Mouse (Mus musculus) CH12F3 (cell line): Measurements from ENCODE around the gene Arsk.

ENCODE experiments used
- in situ Hi-C: fragments of 300-500 bp; cut with MboI; formaldehyde crosslinking; loops from 2 replicates; pipeline ENCODE4 v1.14.3; 2020; ENCODE audit warnings: low sequenced_read_pairs

Arsk gene

DNA sequence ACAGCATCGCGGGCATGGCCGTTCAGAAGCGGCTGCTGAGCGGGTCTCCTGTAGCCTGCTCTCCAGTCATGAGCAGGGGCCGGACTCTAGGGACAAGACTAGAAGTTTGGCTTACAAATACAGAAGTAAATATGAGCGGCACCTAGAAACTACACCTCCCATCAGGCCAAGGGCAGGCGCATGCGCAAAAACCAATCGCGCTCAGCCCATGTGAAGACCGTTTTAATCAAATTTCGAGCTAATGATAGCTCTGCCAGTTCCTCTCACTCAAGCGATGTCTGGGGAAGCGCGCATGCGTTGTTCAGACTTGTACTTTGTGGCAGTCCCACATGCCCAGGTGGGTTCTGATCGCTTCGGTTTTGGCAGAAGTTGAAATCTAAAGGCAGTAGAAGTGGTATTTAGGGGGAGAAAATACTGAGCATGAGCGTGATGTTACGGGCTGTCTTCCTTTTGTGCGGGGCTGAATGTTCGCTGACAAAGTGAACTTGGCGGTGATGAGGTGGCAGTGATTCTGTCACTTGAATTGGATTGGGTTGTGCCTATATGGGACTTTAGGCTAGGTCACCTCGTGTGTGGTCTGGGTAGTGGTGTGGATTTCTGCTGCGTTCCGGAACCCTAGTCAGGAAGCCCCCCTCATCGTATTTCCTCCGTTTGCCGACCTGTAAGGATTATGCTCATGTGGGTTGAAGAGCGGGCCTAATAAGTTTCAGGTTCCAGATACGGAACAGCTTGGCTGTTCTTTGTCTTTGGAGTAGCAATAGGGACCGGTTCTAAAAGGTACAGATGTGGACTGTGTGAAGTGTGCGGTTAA lies at the start of gene Arsk, which contains the start of gene Ttc37:
TSS of gene Arsk (minus strand) at position 168 of the 811 bp plus-strand sequence.
TSS of gene Ttc37 (plus strand) at position 242 of the 811 bp plus-strand sequence.
- in situ Hi-C loops = no loop called here

- in situ Hi-C loops = no loop called here
Measured at GRCm38 (mm10) chr13:76141117-76141808, 42.8 kb upstream of the Arsk start.

GRCm38 (mm10) chr13:76138862-76139261 lies 40.4 kb upstream of the Arsk start:
- in situ Hi-C loops = no loop called here

DNA sequence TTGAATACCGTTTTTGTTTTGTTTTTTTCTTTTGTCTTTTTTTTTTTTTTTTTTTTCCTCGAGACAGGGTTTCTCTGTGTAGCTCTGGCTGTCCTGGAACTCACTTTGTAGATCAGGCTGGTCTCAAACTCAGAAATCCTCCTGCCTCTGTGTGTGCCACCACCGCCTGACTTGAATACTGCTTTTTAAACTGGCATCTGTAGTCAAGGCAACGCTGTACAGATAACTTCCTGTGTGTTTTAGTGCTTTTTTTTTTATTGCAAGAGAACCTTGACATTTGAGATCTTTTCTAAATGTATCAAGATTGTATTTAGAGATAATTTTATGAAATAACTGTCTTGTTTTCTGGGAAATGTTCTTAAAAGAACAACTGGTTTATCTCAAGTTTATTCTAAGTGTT lies 34.0 kb upstream of the Arsk start:
- in situ Hi-C loops = no loop called here

DNA sequence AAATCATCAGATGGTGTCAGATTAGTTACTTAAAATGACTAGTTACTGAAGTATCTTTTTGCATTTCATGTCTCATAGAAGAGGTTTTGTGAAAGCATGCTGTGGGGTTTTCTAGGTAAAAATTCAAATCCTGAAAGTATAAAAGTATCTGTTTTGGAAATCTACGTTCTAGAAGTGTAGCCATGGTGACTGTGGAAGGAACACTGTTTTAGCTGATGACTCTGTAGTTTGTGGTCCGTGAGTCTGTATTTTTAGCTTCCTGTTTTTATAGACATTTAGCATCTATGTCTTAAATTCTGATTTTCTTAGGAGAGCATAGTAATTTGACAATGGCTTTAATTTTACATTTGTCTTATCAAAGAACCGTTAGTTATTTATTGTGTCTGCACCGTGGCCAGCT lies 30.3 kb upstream of the Arsk start:
- in situ Hi-C loops = no loop called here

DNA sequence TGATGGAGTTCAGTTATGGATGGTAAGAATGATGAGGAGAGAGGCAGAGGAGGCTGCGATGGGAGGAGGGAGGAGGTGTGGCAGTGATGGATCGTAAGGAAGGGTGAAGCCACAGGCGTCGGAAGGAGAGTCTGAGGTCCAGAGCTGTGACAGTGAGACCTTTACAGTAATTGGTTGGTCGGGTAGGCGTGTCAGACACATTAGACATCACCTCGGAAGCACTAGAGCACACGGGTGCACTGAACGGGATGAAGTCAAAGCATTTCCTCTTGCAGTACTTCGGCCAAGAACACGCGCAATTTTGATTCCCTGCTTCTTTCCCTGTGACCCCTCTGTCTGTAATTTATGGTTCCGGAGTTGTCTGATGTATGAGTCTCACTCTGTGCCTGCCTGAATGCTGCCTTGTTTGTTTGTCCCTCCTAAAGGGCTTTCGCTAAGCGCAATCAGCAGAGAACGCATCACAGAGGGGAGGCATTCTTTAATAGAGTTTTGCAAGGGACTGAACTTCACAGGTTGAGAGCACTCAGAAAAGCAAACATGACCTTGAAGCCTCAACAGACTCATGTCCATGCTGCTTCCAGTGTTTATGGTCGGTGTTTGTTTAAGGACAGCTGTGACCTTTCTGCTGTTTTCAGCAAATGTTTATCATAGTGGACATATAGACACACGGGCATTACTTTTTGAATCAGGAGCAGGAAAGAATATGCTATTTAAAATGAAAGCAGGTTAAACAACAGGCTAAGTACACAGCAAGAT lies 10.8 kb upstream of the Arsk start:
- in situ Hi-C loops = no loop called here

- in situ Hi-C loops = no loop called here
Measured at GRCm38 (mm10) chr13:76101989-76102388, 3.5 kb upstream of the Arsk start.

DNA sequence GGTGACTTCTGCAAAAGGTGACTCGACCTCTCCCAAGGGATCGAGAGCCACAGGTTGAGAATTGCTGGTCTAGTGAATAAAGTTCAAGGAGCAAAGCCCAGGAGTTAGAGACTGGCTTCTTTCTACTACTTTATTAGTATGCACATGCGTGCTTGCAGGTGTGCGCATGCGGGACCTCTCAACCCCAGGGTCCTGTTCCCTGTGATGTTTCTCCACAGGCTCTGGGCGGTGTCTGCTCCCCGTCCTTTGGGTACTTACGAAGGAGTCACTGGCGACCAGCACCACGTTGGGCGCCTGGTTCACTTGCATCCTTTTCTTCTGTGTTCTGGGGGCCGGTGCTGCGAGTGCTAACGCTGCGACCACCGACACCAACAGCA lies 356 bp downstream of the Arsk start:
- in situ Hi-C loops = no loop called here

DNA sequence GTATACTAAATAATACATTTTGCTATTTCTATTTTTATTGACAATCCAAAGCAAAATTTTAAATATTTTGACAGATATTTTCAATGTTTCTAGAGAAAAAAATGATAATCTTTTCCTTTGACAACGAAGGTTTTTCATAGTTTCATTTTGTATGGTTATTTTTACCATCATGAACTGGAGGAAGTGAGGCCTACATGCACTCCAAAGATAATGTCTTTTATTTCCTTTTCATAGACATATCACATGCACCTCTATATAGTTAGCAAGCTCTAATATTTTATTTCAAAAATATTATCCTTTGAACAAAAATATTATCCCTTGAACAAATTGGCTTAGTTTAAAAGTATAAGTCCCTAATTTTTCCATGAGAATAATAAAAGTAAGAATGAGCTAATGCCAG lies 24.1 kb downstream of the Arsk start:
- in situ Hi-C loops = no loop called here

GRCm38 (mm10) chr13:76064363-76064945 lies 34.0 kb downstream of the Arsk start:
- in situ Hi-C loops = no loop called here

GRCm38 (mm10) chr13:76063548-76063947 lies 34.9 kb downstream of the Arsk start:
- in situ Hi-C loops = no loop called here

DNA sequence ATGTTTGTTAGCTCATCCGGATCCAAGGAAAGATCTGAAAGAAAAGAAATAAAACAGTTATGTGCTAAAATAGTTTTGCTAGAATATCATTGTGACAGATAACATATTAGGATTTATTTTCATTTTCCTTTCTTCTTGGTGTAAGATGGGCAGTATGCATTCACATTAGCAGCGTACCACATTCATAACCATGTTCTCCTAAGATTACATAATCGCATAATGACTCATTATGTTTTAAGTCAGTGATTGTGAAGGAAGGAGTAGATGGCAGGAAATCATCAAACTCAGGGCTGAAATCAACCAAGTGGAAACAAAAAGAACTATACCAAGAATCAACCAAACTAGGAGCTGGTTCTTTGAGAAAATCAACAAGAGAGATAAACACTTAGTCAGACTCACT lies 35.9 kb downstream of the Arsk start:
- in situ Hi-C loops = no loop called here

DNA sequence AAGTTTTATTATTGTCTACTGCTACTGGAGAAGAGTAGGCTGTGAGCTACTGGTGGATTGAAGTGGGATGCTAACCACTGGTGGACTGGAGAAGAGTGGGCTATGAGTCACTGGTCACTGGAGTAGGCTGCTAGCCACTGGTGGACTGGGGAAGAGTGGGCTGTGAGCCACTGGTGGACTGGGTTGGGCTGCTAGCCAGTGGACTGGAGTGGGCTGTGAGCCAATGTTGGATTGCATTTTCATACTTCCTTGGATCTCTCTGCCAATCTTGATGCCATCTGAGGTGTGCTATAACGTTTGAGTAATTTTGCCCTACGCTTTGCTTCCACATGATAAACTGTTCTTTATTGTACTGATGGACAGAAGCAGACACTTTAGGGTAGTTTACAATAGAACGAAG lies 36.3 kb downstream of the Arsk start:
- in situ Hi-C loops = no loop called here

GRCm38 (mm10) chr13:76059591-76059990 lies 38.9 kb downstream of the Arsk start:
- in situ Hi-C loops = no loop called here

GRCm38 (mm10) chr13:76057267-76058069 lies 41.0 kb downstream of the Arsk start:
- in situ Hi-C loops = no loop called here

- in situ Hi-C loops = no loop called here
Measured at GRCm38 (mm10) chr13:76056896-76057266, 41.6 kb downstream of the Arsk start, which contains the start of gene Gpr150. TSS of gene Gpr150 (minus strand) at chr13:76056996.

GRCm38 (mm10) chr13:76056261-76056724 lies 42.2 kb downstream of the Arsk start:
- in situ Hi-C loops = no loop called here

- in situ Hi-C loops = no loop called here
Measured at GRCm38 (mm10) chr13:76055391-76056232, 42.8 kb downstream of the Arsk start.

GRCm38 (mm10) chr13:76044971-76045370 lies 53.5 kb downstream of the Arsk start:
- in situ Hi-C loops = no loop called here
